Mouse (Mus musculus) kidney, adult 2 months (tissue): ENCODE measurements around the gene Ip6k2.

Source experiments
- CTCF ChIP-seq: fragments of 200-500 bp; conservative IDR thresholded peaks from 2 replicates; pipeline ENCODE4 v1.5.1; 2011; ENCODE audit warnings: low read depth, mild to moderate bottlenecking, control low read depth, low read length, moderate library complexity, mixed read lengths; ENCODE audit not compliant: insufficient read depth, insufficient read length
- POLR2A ChIP-seq: fragments of 200-500 bp; IDR thresholded peaks from one replicate; pipeline ENCODE4 v1.6.1; 2011; ENCODE audit warnings: low read depth, low read length, control low read depth

GRCm38 (mm10) chr9:108752142-108752920 lies 31.3 kb upstream of the Ip6k2 start:
- TF ChIP-seq CTCF: no peak
- TF ChIP-seq POLR2A: no peak
